Mouse (Mus musculus): Measurements from ENCODE around the gene Kcnip1. TPM values are rescaled to one million over a fixed set of nuclear protein-coding genes. Genes with fewer than 3 reads are reported as not detected.

The Kcnip1 gene
- polyA plus RNA-seq, 1 experiment from 2014 or later, result 0.54 TPM

GRCm38 (mm10) chr11:33923031-33923430 lies 69.9 kb downstream of the Kcnip1 start:
- Histone ChIP-seq H3K27me3 (replicated peaks) (peaks cover 16% of the 10 kb centered on the region), H3K4me2 (no peak overlapping the region), H3K9ac (no peak overlapping the region), H3K4me1 (replicated peaks) (no peaks in the 10 kb centered on the region), H3K4me3 (no peak overlapping the region), H3K36me3 (no peaks in the 10 kb centered on the region), H3K27ac (ENCODE audit: poor library complexity, severe bottlenecking) (no peak overlapping the region), H3K9me3 (replicated peaks) (no peaks in the 10 kb centered on the region)
- no peak for ATAC-seq (ENCODE audit: insufficient number of reproducible peaks, low FRiP score)
- 70% methylated on average over 3 of the region's 3 CpGs for WGBS

GRCm38 (mm10) chr11:33921451-33921850 lies 71.5 kb downstream of the Kcnip1 start:
- peaks cover 8% of the 10 kb centered on the region; the same call in 1 of the 2 replicates for H3K27me3 ChIP-seq (replicated peaks)
- no peaks in the 10 kb centered on the region for H3K9me3 ChIP-seq (replicated peaks)
- WGBS, result 69% methylated on average over 13 of the region's 13 CpGs
- no peaks in the 10 kb centered on the region for H3K4me1 ChIP-seq (replicated peaks)
- no peak overlapping the region for H3K27ac ChIP-seq (ENCODE audit: poor library complexity, severe bottlenecking)
- no peak for ATAC-seq (ENCODE audit: insufficient number of reproducible peaks, low FRiP score)
- no peaks in the 10 kb centered on the region for H3K36me3 ChIP-seq
- H3K4me3 ChIP-seq, result no peak overlapping the region
- no peak overlapping the region for H3K9ac ChIP-seq
- H3K4me2 ChIP-seq, result no peak overlapping the region

- peaks cover 8% of the 10 kb centered on the region; the same call in 1 of the 2 replicates for H3K27me3 ChIP-seq (replicated peaks)
- H3K4me3 ChIP-seq, result no peak overlapping the region
- ATAC-seq (ENCODE audit: insufficient number of reproducible peaks, low FRiP score), result no peak
- H3K36me3 ChIP-seq, result no peaks in the 10 kb centered on the region
- no peak overlapping the region for H3K9ac ChIP-seq
- no peaks in the 10 kb centered on the region for H3K4me1 ChIP-seq (replicated peaks)
- WGBS, result 78% methylated on average over 7 of the region's 7 CpGs
- H3K27ac ChIP-seq (ENCODE audit: poor library complexity, severe bottlenecking), result no peak overlapping the region
- no peaks in the 10 kb centered on the region for H3K9me3 ChIP-seq (replicated peaks)
- no peak overlapping the region for H3K4me2 ChIP-seq
These were observed 73.1 kb downstream of the Kcnip1 start for GRCm38 (mm10) chr11:33919826-33920225.

GRCm38 (mm10) chr11:33918424-33918823 lies 74.5 kb downstream of the Kcnip1 start:
- Histone ChIP-seq H3K9me3 (replicated peaks) (no peaks in the 10 kb centered on the region), H3K9ac (no peak overlapping the region), H3K4me1 (replicated peaks) (no peaks in the 10 kb centered on the region; the same call in 1 of the 2 replicates), H3K4me3 (no peak overlapping the region), H3K36me3 (no peaks in the 10 kb centered on the region), H3K27me3 (replicated peaks) (peaks cover 8% of the 10 kb centered on the region), H3K4me2 (no peak overlapping the region), H3K27ac (ENCODE audit: poor library complexity, severe bottlenecking) (no peak overlapping the region)
- ATAC-seq (ENCODE audit: insufficient number of reproducible peaks, low FRiP score), result no peak
- WGBS, result 22% methylated on average over 2 of the region's 2 CpGs

GRCm38 (mm10) chr11:33917574-33917973 lies 75.4 kb downstream of the Kcnip1 start:
- no peak overlapping the region for H3K4me2 ChIP-seq
- ATAC-seq (ENCODE audit: insufficient number of reproducible peaks, low FRiP score), result peak; percentile 47; the same call in 1 of the 2 replicates
- H3K9me3 ChIP-seq (replicated peaks), result no peaks in the 10 kb centered on the region
- WGBS, result 21% methylated on average over 6 of the region's 6 CpGs
- no peak overlapping the region for H3K9ac ChIP-seq
- peaks cover 17% of the 10 kb centered on the region for H3K27me3 ChIP-seq (replicated peaks)
- H3K27ac ChIP-seq (ENCODE audit: poor library complexity, severe bottlenecking), result no peak overlapping the region
- no peaks in the 10 kb centered on the region for H3K36me3 ChIP-seq
- H3K4me1 ChIP-seq (replicated peaks), result peaks cover 6% of the 10 kb centered on the region
- no peak overlapping the region for H3K4me3 ChIP-seq

- no peak for ATAC-seq (ENCODE audit: insufficient number of reproducible peaks, low FRiP score)
- WGBS, result 85% methylated on average over 12 of the region's 12 CpGs
These were observed 78.7 kb downstream of the Kcnip1 start for GRCm38 (mm10) chr11:33914216-33914615.

GRCm38 (mm10) chr11:33913061-33913460 lies 79.9 kb downstream of the Kcnip1 start:
- H3K27me3 ChIP-seq (replicated peaks), result peaks cover 29% of the 10 kb centered on the region
- 0 out of 2 replicates have a peak, but pooled peaks cover 5% of the 10 kb centered on the region for H3K9me3 ChIP-seq (replicated peaks)
- no peak overlapping the region for H3K9ac ChIP-seq
- H3K27ac ChIP-seq (ENCODE audit: poor library complexity, severe bottlenecking), result no peak overlapping the region
- H3K4me2 ChIP-seq, result no peak overlapping the region
- no peak overlapping the region for H3K4me3 ChIP-seq
- no peaks in the 10 kb centered on the region for H3K36me3 ChIP-seq
- H3K4me1 ChIP-seq (replicated peaks), result peaks cover 26% of the 10 kb centered on the region
- ATAC-seq (ENCODE audit: insufficient number of reproducible peaks, low FRiP score), result no peak
- WGBS, result 56% methylated on average over 7 of the region's 7 CpGs

More at GRCm38 (mm10) chr11:33914216-33914615, 78.7 kb downstream of the Kcnip1 start:
- Histone ChIP-seq H3K4me1 (replicated peaks) (peaks cover 26% of the 10 kb centered on the region), H3K4me3 (no peak overlapping the region), H3K9me3 (replicated peaks) (0 out of 2 replicates have a peak, but pooled peaks cover 5% of the 10 kb centered on the region), H3K27me3 (replicated peaks) (peaks cover 31% of the 10 kb centered on the region), H3K36me3 (no peaks in the 10 kb centered on the region), H3K4me2 (no peak overlapping the region), H3K27ac (ENCODE audit: poor library complexity, severe bottlenecking) (no peak overlapping the region), H3K9ac (no peak overlapping the region)

GRCm38 (mm10) chr11:33912151-33912571 lies 80.8 kb downstream of the Kcnip1 start:
- Histone ChIP-seq H3K9me3 (replicated peaks) (peaks cover 6% of the 10 kb centered on the region), H3K4me3 (no peak overlapping the region), H3K27me3 (replicated peaks) (peaks cover 29% of the 10 kb centered on the region), H3K27ac (ENCODE audit: poor library complexity, severe bottlenecking) (no peak overlapping the region), H3K9ac (no peak overlapping the region), H3K36me3 (no peaks in the 10 kb centered on the region), H3K4me1 (replicated peaks) (peaks cover 26% of the 10 kb centered on the region), H3K4me2 (no peak overlapping the region)
- 26% methylated on average over 2 of the region's 2 CpGs for WGBS
- ATAC-seq (ENCODE audit: insufficient number of reproducible peaks, low FRiP score), result no peak

GRCm38 (mm10) chr11:33910982-33911381 lies 82.0 kb downstream of the Kcnip1 start:
- Histone ChIP-seq H3K27ac (ENCODE audit: poor library complexity, severe bottlenecking) (no peak overlapping the region), H3K36me3 (no peaks in the 10 kb centered on the region), H3K27me3 (replicated peaks) (peaks cover 29% of the 10 kb centered on the region), H3K9me3 (replicated peaks) (peaks cover 14% of the 10 kb centered on the region), H3K4me2 (no peak overlapping the region), H3K4me3 (no peak overlapping the region), H3K4me1 (replicated peaks) (peaks cover 26% of the 10 kb centered on the region), H3K9ac (no peak overlapping the region)
- WGBS, result 35% methylated on average over 7 of the region's 7 CpGs
- peak; percentile 89 for ATAC-seq (ENCODE audit: insufficient number of reproducible peaks, low FRiP score)

GRCm38 (mm10) chr11:33908360-33909175 lies 84.4 kb downstream of the Kcnip1 start:
- no peak overlapping the region for H3K27ac ChIP-seq (ENCODE audit: poor library complexity, severe bottlenecking)

GRCm38 (mm10) chr11:33903494-33903893 lies 89.5 kb downstream of the Kcnip1 start:
- Histone ChIP-seq H3K4me3 (no peak overlapping the region), H3K9me3 (replicated peaks) (peaks cover 9% of the 10 kb centered on the region), H3K36me3 (no peaks in the 10 kb centered on the region), H3K9ac (no peak overlapping the region), H3K27ac (ENCODE audit: poor library complexity, severe bottlenecking) (no peak overlapping the region), H3K4me1 (replicated peaks) (no peaks in the 10 kb centered on the region), H3K27me3 (replicated peaks) (no peaks in the 10 kb centered on the region), H3K4me2 (no peak overlapping the region)
- 40% methylated on average over 6 of the region's 6 CpGs for WGBS
- no peak for ATAC-seq (ENCODE audit: insufficient number of reproducible peaks, low FRiP score)

More at GRCm38 (mm10) chr11:33908360-33909175, 84.4 kb downstream of the Kcnip1 start:
- no peaks in the 10 kb centered on the region for H3K36me3 ChIP-seq
- peaks cover 27% of the 10 kb centered on the region for H3K27me3 ChIP-seq (replicated peaks)
- H3K4me3 ChIP-seq, result no peak overlapping the region
- WGBS, result 60% methylated on average over 4 of the region's 4 CpGs
- peaks cover 26% of the 10 kb centered on the region for H3K4me1 ChIP-seq (replicated peaks)
- no peak overlapping the region for H3K9ac ChIP-seq
- H3K9me3 ChIP-seq (replicated peaks), result peaks cover 14% of the 10 kb centered on the region
- ATAC-seq (ENCODE audit: insufficient number of reproducible peaks, low FRiP score), result no peak
- H3K4me2 ChIP-seq, result no peak overlapping the region

Data from heart, embryonic 12.5 days (tissue).